Mouse (Mus musculus) cerebellum, postnatal 14 days (tissue): ENCODE measurements around the gene Ip6k2.

Experiments
- DNase-seq, 2 experiments: peaks; one replicate each; pipeline ENCODE4 v3.0.0; 2021; ENCODE audit warnings: mixed read lengths in 2 of 2

Gene Ip6k2

DNA sequence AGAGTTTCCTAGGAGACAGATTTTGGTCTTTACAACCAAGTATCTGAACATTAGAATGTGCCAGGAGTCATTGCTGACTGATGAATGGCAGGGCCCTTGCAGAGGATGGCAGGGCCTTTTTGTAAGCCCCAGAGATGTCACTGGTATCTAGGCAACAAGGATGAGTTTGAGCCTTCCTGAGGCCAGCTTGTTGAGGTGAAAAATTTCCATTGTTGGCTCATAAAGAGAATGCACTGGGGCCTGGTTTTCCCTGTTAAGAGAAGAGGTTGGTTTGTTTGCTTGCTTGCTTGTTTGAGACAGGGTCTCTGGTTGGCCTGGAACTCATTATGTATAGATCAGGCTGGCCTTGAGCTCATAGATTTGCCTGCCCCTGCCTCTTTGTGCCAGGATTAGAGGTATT is 1.8 kb downstream of the Ip6k2 start:
- DNase-seq, result no peak

- DNase-seq, result no peak
Observed at GRCm38 (mm10) chr9:108786494-108786893, 2.9 kb downstream of the Ip6k2 start.

GRCm38 (mm10) chr9:108787080-108787479 is 3.5 kb downstream of the Ip6k2 start:
- DNase-seq, result no peak

GRCm38 (mm10) chr9:108788713-108789112 is 5.1 kb downstream of the Ip6k2 start:
- DNase-seq, result no peak

DNA sequence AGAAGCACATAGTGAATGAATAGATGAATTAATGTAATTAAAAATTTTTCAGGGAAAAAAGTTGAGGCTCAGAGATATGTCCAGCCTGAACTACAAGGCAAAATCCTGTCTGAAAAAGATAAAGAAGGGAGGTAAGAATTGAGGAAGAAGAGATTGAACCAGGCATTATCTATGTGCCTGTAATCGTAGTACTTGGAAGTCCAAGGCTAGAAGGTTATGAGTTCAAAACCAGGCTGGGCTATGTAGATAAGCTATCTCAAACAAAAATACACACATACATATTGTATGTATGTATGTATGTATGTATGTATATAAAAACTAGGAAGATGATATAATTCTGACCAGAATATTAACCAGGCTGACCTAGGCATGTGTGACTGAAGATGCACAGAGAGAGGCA is 8.7 kb downstream of the Ip6k2 start:
- DNase-seq, result no peak

DNA sequence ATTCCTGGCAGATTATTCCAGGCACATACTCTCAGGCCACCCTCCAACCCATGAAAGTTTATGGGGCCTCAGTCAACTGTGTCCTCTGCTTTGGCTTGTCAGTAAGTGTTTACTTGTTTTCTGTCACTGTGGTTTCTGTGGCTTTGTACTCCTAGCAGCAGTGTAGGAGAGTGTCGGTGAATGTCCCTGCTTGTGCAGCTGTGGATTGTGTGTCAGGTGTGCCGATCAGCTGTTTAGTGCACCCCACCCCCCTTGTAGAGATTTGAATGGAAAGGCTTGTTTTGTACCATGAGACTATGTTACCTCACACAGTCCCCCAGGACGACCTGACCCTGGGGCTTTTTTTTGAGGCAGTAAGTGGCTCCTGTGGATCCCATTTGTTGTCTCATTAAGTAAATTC is 9.1 kb downstream of the Ip6k2 start:
- DNase-seq, result no peak

DNA sequence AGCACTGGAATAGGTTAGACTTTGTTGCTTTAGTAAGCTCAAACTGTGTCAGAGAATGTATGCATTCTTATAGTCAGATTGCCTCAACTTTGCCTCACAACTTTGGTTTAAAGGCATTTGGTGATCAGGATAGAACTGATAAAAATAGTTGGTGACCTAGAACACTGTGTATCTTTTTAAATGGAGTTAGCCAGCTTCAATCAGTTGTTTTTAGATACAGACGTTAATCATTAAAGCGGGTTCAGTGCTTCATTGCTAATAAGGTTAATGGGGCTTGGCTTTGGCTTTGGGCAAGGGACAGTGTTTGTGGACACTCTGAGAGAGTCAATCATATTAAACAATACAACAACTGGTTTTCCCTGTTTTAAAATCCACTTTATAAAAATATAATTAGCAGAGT is 11.7 kb downstream of the Ip6k2 start:
- DNase-seq, result no peak

DNA sequence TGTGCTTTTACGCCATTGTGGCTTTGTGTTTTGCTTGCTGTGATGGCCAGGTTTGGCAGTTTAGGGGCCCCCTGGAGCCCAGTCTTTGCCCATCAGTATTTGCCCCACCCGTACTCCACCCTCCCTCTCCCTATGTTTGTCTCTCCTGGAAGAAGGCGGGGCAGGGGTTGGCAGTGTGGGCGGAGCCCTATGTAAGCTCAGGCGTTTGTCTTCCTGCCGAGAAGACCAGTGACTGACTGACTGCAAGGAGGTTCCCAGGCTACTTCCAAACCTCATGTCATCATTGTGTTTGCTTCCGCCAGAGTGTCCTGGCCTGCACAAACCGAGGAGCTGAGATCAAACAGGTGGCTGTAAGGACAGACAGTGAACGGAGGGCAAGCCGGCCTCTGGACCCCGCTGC is 12.2 kb downstream of the Ip6k2 start:
- DNase-seq, result peak in 1 of 2 experiments; percentile 37

DNA sequence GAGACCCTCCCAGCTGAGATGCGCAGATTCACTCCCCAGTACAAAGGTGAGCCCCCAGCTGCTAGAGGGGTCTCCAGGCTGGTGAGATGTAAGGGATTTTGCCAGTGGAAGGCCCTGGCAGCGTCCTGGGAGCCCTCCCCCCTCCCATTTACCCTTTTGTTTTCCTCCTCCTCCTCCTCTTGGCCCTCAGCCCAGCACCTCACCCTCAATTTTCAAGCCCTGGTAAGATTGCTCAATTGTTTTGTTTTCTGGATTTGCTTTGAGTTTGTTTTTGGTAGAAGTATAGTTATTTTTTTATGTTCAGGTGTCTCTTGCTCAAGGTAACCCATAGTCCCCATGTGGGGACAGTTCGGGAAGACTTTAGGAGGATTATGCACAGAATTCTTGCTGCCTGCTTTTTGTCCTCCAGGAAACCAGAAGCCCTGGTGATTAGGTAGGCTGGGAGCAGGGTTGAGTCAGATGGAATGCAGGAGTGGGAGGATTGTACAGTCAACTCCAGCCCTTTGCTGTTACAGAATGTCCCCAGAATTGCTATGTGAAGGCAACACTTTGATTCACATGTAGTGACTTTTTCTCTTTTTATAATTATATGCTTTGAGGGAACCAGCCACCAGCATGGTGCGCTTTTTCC is 12.9 kb downstream of the Ip6k2 start:
- no peak for DNase-seq

DNA sequence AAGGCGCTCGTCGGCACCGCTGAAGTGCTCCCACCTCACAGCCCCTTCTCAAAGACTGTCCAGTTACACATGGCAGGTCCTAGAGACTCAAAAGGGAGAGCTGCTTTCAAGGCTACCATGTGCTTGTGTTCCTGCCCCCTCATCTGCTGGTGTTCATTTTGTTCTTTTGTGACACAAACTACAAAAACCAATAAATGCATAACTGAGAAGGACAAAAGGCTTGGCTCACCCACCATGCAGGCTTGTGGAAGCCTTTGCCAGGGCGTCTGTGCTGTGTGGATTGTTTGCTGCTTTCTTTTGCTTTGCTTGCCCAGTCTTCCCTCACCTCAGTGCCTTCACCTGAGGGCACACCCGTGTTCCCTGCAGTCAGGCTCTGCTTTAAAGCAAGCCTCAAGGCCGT is 13.9 kb downstream of the Ip6k2 start:
- DNase-seq, result no peak

DNA sequence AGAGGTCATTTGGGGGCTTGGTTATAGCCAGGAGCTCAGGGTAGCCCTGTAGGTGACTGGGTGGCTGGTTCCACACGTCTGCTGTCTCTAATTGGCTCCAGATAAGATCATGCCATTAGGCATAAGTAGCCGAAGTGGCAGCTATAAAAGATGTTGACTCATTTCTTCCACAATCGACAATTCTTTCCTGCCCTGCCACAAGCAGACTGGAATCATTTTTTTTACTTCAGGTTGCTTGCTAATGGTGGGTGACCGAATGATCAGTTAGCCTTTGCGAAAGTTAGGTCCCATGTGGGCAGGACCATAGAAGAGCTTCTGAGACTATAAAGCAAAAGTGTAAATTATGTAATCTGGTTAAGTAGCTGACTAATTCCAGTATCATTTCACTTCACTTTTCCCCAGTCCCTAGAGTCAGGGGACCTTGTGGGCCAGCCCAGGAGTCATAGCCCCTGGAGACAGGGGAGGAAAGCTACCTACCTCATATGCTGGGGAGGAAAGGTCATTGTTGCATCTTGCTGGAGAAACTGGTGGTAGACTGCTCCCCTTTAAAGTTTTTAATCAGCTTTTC is 15.0 kb downstream of the Ip6k2 start:
- no peak for DNase-seq

DNA sequence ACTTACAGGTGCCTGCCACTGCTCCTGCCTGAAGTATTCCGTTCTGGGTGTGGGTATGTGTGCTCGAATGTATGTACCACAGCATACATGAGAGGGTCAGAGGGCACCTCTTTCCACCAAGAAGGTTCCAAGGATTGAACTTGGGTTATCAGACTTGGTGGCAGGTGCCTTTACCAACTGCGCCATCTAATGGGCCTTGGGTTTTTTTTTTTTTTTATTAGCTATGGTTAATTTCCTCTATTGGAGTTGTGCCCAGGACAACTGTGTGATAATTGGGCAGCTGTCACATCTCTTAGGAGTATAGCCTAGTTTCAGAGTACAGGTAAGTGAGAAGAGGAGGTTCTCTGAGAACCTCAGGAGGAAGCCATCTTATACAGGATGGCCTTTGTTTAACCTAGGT is 16.0 kb downstream of the Ip6k2 start:
- DNase-seq, result peak in 1 of 2 experiments; percentile 38

DNA sequence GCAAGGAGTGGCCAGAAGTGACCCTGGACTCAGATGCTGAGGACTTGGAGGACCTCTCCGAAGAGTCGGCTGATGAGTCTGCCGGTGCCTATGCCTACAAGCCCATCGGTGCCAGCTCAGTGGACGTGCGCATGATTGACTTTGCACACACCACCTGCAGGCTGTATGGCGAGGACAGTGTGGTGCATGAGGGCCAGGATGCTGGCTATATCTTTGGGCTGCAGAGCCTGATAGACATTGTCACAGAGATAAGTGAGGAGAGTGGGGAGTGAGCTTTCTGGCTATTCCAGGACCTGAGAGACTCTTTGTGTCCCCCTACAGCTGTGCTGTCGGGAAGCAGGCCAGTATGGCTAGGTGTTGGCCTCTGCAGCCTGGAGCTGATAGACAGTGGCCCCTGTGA is 22.2 kb downstream of the Ip6k2 start:
- no peak for DNase-seq

GRCm38 (mm10) chr9:108806379-108806778 is 22.8 kb downstream of the Ip6k2 start:
- no peak for DNase-seq

- DNase-seq, result peak; percentile 80 to 87
Observed at GRCm38 (mm10) chr9:108806831-108807230, 23.2 kb downstream of the Ip6k2 start.

DNA sequence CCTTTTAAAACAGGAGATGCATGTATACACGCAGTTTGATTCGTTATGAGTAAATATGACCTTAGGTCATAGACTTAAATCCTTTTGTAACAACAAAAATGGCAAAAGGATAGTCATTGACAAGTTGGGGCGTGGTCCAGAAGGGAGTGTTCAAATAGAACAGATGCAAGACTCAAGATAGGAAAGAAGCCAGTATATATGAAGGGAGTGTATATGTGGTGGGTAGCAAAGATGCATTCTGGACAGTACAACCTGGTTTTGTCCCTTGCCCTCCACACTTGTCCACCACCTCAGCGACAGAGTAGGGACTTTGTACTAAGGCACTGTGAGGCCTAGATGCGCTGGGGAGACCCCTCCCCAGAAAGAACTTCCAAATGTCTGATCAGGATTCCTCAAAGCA is 24.1 kb downstream of the Ip6k2 start:
- no peak for DNase-seq

GRCm38 (mm10) chr9:108808163-108808665 is 24.6 kb downstream of the Ip6k2 start, which contains the start of gene Nckipsd:
Gene Nckipsd (plus strand): TSS chr9:108808368.
- DNase-seq, result peak; percentile 99

GRCm38 (mm10) chr9:108809188-108809587 is 25.6 kb downstream of the Ip6k2 start:
- no peak for DNase-seq

DNA sequence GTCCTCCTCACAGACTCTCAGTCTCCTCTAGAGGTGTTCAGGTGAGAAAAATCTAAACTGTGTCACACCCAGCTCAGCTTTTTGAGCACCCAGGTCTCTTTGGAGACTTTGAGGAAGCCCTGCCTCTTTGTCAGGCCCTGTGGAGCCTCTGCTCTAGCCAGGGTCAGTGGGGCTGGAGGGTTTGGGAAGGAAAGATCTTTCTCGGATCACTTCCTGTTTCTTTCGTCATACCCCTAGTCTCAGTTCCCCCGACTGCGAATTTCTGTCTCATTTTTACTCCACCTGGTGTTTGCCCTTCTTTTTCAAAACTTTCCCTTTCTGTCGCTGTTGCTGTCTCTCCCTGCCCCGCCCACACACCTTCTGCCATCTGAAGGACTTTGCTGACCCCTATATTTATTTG is 26.1 kb downstream of the Ip6k2 start:
- DNase-seq, result no peak

- no peak for DNase-seq
Observed at GRCm38 (mm10) chr9:108810516-108810915, 26.9 kb downstream of the Ip6k2 start.

DNA sequence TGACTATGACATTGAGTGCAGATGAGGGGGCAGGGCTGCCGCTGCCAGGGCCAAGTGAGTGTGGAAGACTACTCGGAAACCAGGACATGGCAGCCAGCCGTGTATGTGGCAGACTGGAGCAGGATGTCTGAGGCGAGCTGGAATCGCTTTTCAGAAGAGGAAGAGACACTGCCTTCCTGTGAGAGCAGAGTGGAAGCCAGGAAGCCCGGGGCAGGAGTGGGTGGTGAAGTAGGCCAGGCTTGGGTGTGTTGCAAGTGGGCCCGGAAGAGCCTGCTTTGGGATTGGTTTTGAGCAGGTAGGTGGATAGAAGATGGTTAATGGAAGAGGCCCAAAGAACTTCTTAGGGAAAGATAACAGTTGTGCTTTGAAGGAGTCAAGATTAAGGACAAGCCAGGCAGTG is 32.0 kb downstream of the Ip6k2 start:
- DNase-seq, result no peak

DNA sequence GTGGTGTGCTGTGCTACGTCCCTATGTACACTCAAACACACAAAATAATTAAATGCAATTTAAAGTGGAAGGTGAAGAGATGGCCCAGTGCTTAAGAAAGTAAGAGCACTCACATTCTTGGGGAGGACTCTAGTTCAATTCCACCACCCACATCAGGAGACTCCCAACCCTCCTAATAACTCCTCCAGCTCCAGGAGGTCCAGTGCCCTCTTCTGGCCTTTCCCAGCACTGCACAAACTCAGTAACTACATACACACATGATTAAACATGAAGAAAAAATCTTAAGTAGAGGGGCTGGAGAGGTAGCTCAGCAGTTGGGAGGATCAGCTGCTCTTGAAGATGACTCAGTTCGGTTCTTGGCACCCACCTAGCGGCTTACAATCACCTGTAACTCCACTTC is 35.9 kb downstream of the Ip6k2 start:
- peak; percentile 78 to 88 for DNase-seq

DNA sequence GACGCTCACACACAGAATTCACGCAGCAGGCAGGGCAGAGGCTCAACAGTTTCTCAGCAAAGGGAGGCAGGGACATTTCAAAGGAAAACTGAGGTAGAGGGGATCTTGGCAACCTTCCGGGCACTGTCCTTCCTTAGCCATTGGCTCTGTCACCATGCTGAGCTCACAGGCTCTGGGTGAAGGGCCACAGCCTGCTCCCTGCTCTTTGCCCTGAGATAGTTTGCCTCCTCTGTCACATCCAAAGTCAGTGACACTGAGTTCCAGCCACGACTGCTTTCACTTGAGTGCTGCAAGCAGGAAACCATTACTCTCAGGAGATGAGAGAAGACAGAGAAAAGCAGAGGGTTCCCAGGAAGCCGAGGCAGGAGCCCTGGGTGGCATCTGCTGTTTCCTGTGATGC is 36.5 kb downstream of the Ip6k2 start:
- DNase-seq, result no peak

- DNase-seq, result peak in 1 of 2 experiments; percentile 59
Observed at GRCm38 (mm10) chr9:108824144-108824685, 40.6 kb downstream of the Ip6k2 start.
